Mouse (Mus musculus): Measurements from ENCODE around the gene Gja5.

- TF ChIP-seq CTCF (conservative IDR thresholded peaks at IDR 0.05; ENCODE audit: low read length) (no peak), NANOG (IDR thresholded peaks at IDR 0.05; ENCODE audit: borderline replicate concordance, low read length) (no peak)
Measured at GRCm38 (mm10) chr3:97003111-97003510, 98.6 kb downstream of the Gja5 start.
